Mouse (Mus musculus) midbrain, embryonic 14.5 days (tissue): Measurements from ENCODE around the gene Gm20877. TPM values are rescaled to one million over a fixed set of nuclear protein-coding genes. Genes with fewer than 3 reads are reported as not detected.
"Not testable (repeated sequence)": the region's sequence is repeated elsewhere in the genome, so short reads cannot be mapped to it uniquely, and the experiment has no call there.

Source experiments
- ATAC-seq: fragments of 200-750 bp; cut with Nextera tagmentation; 2 replicates; pipeline ENCODE4 v1.8.0; 2017; ENCODE audit warnings: moderate number of reproducible peaks, moderate library complexity; ENCODE audit not compliant: low FRiP score, low TSS enrichment
- DNase-seq: peaks from one replicate; pipeline ENCODE4 v3.0.0-alpha.2; 2015
- H3K27ac ChIP-seq: fragments of 300-500 bp; sonication (generic); replicated peaks from 2 replicates; pipeline ENCODE4 v1.5.1; 2014; ENCODE audit warnings: mild to moderate bottlenecking, low read depth, low read length, moderate library complexity
- H3K27me3 ChIP-seq: fragments of 300-500 bp; sonication (generic); 2 replicates; pipeline ENCODE4 v1.6.1; 2014; ENCODE audit warnings: low read length, control low read depth, mixed read lengths; ENCODE audit not compliant: control insufficient read depth, insufficient read depth
- H3K36me3 ChIP-seq: fragments of 300-500 bp; sonication (generic); 2 replicates; pipeline ENCODE4 v1.6.1; 2014; ENCODE audit warnings: low read length, control low read depth; ENCODE audit not compliant: control insufficient read depth, insufficient read depth
- H3K4me1 ChIP-seq: fragments of 300-500 bp; sonication (generic); 2 replicates; pipeline ENCODE4 v1.6.1; 2014; ENCODE audit warnings: mild to moderate bottlenecking, antibody characterized with exemption, low read length, control low read depth; ENCODE audit not compliant: control insufficient read depth, insufficient read depth
- H3K4me2 ChIP-seq: fragments of 300-500 bp; sonication (generic); 2 replicates; pipeline ENCODE4 v1.6.1; 2014; ENCODE audit warnings: mild to moderate bottlenecking, low read length, moderate library complexity
- H3K4me3 ChIP-seq: fragments of 300-500 bp; sonication (generic); replicated peaks from 2 replicates; pipeline ENCODE4 v1.5.1; 2014; ENCODE audit warnings: low read depth, low read length
- H3K9ac ChIP-seq: fragments of 300-500 bp; sonication (generic); replicated peaks from 2 replicates; pipeline ENCODE4 v1.6.1; 2014; ENCODE audit warnings: mild to moderate bottlenecking, low read length, moderate library complexity
- H3K9me3 ChIP-seq: fragments of 300-500 bp; sonication (generic); 2 replicates; pipeline ENCODE4 v1.6.1; 2016; ENCODE audit warnings: low read length, control low read depth, mixed read lengths; ENCODE audit not compliant: control insufficient read depth
- WGBS: fragments of 180-500 bp; shearing (Covaris S2); extraction: QIAGEN DNeasy Blood & Tissue Kit; methylation state at CpG from one replicate; pipeline ENCODE4 v1.1.7; 2014; 5-methylcytosine and 5-hydroxymethylcytosine counted together
- polyA plus RNA-seq: library from polyadenylated mRNA; unstranded; fragments of >200 nt; fragmentation: Nextera tagmentation; extraction: Ambion mirVana; gene quantifications from 2 replicates; pipeline ENCODE4 v1.2.1, GENCODE M21; 2014

Gm20877 gene
- polyA plus RNA-seq = not detected in 2 replicates

- H3K4me3 ChIP-seq, ATAC-seq, H3K4me1 ChIP-seq, H3K36me3 ChIP-seq, H3K27ac ChIP-seq, H3K9me3 ChIP-seq, H3K27me3 ChIP-seq, DNase-seq, H3K4me2 ChIP-seq, H3K9ac ChIP-seq: not testable (repeated sequence)
- no CpG with 5 or more reads among the region's 3 CpGs for WGBS
These were observed at the start of gene Gm20877 for GRCm38 (mm10) chrY:17093573-17093972. Gm20877 (plus strand) TSS chrY:17093873.
